Mouse (Mus musculus): Measurements from ENCODE around the gene Has3. TPM values are rescaled to one million over a fixed set of nuclear protein-coding genes. Genes with fewer than 3 reads are reported as not detected.
A peak's percentile ranks its signal among the peaks of the same experiment; 100 is the strongest.
"Not testable (repeated sequence)": the region's sequence is repeated elsewhere in the genome, so short reads cannot be mapped to it uniquely, and the experiment has no call there.

Has3 gene
- polyA plus RNA-seq, 1 experiment from 2014 or later, result 0.22 TPM

GRCm38 (mm10) chr8:106862845-106863244, 7.2 kb upstream of the Has3 start:
- Histone ChIP-seq H3K4me2 (replicated peaks) (no peak overlapping the region), H3K4me1 (peaks cover 4% of the 10 kb centered on the region; the same call in 1 of the 2 replicates), H3K4me3 (no peak overlapping the region), H3K9me3 (replicated peaks) (no peaks in the 10 kb centered on the region), H3K27ac (no peak overlapping the region), H3K27me3 (peaks cover 4% of the 10 kb centered on the region; the same call in 1 of the 2 replicates), H3K36me3 (no peaks in the 10 kb centered on the region), H3K9ac (no peak overlapping the region)
- WGBS, result 90% methylated on average over 10 of the region's 10 CpGs
- ATAC-seq (ENCODE audit: low FRiP score), result no peak

GRCm38 (mm10) chr8:106865354-106865753, 4.7 kb upstream of the Has3 start:
- Histone ChIP-seq H3K4me2 (replicated peaks) (no peak overlapping the region), H3K27me3 (peaks cover 25% of the 10 kb centered on the region), H3K4me3 (no peak overlapping the region), H3K4me1 (peaks cover 7% of the 10 kb centered on the region; the same call in 1 of the 2 replicates), H3K27ac (no peak overlapping the region), H3K36me3 (no peaks in the 10 kb centered on the region), H3K9me3 (replicated peaks) (no peaks in the 10 kb centered on the region), H3K9ac (no peak overlapping the region)
- 80% methylated on average over 9 of the region's 9 CpGs for WGBS
- ATAC-seq (ENCODE audit: low FRiP score), result no peak

- peak; percentile 69 for ATAC-seq (ENCODE audit: low FRiP score)
- 0 out of 2 replicates have a peak, but pooled peaks cover 8% of the 10 kb centered on the region for H3K36me3 ChIP-seq
- H3K4me2 ChIP-seq (replicated peaks), result peak overlapping the region; percentile 95
- H3K9ac ChIP-seq, result peak overlapping the region; percentile 66
- no peaks in the 10 kb centered on the region for H3K9me3 ChIP-seq (replicated peaks)
- peaks cover 26% of the 10 kb centered on the region for H3K4me1 ChIP-seq
- peaks cover 65% of the 10 kb centered on the region for H3K27me3 ChIP-seq
- under 1% methylated on average over 57 of the region's 63 CpGs for WGBS
- 0 out of 2 replicates have a peak overlapping the region, but pooled peaks have one; percentile 30 for H3K27ac ChIP-seq
- H3K4me3 ChIP-seq, result peak overlapping the region; percentile 53
These were observed 690 bp downstream of the Has3 start for GRCm38 (mm10) chr8:106870537-106871327.

- peaks cover 13% of the 10 kb centered on the region for H3K36me3 ChIP-seq
- H3K27me3 ChIP-seq, result peaks cover 65% of the 10 kb centered on the region
- WGBS, result 1% methylated on average over 15 of the region's 15 CpGs
- H3K4me2 ChIP-seq (replicated peaks), result peak overlapping the region; percentile 95
- H3K9ac ChIP-seq, result peak overlapping the region; percentile 66
- peak overlapping the region; percentile 53 for H3K4me3 ChIP-seq
- H3K9me3 ChIP-seq (replicated peaks), result no peaks in the 10 kb centered on the region
- H3K4me1 ChIP-seq, result peaks cover 26% of the 10 kb centered on the region
- H3K27ac ChIP-seq, result 0 out of 2 replicates have a peak overlapping the region, but pooled peaks have one; percentile 30
- ATAC-seq (ENCODE audit: low FRiP score), result peak; percentile 53
These were observed 1.4 kb downstream of the Has3 start for GRCm38 (mm10) chr8:106871328-106871926.

- peak overlapping the region; percentile 95 for H3K4me2 ChIP-seq (replicated peaks)
- H3K27ac ChIP-seq, result no peak overlapping the region
- H3K9ac ChIP-seq, result peak overlapping the region; percentile 66
- peaks cover 65% of the 10 kb centered on the region for H3K27me3 ChIP-seq
- H3K9me3 ChIP-seq (replicated peaks), result no peaks in the 10 kb centered on the region
- peaks cover 26% of the 10 kb centered on the region for H3K4me1 ChIP-seq
- peak overlapping the region; percentile 53 for H3K4me3 ChIP-seq
- WGBS, result under 1% methylated on average over 22 of the region's 22 CpGs
- peaks cover 18% of the 10 kb centered on the region for H3K36me3 ChIP-seq
- peak; percentile 67 for ATAC-seq (ENCODE audit: low FRiP score)
These were observed 1.9 kb downstream of the Has3 start for GRCm38 (mm10) chr8:106871931-106872371.

- Histone ChIP-seq H3K4me2 (replicated peaks) (peak overlapping the region; percentile 95), H3K4me3 (peak overlapping the region; percentile 53), H3K27ac (no peak overlapping the region), H3K9ac (peak overlapping the region; percentile 66), H3K9me3 (replicated peaks) (no peaks in the 10 kb centered on the region), H3K36me3 (peaks cover 22% of the 10 kb centered on the region), H3K27me3 (peaks cover 61% of the 10 kb centered on the region), H3K4me1 (peaks cover 26% of the 10 kb centered on the region)
- ATAC-seq (ENCODE audit: low FRiP score), result no peak
- 5% methylated on average over 8 of the region's 8 CpGs for WGBS
These were observed 2.5 kb downstream of the Has3 start for GRCm38 (mm10) chr8:106872454-106873034.

GRCm38 (mm10) chr8:106880121-106880707, 10.2 kb downstream of the Has3 start:
- Histone ChIP-seq H3K4me3 (no peak overlapping the region), H3K27me3 (no peaks in the 10 kb centered on the region), H3K4me1 (no peaks in the 10 kb centered on the region), H3K9me3 (replicated peaks) (no peaks in the 10 kb centered on the region), H3K4me2 (replicated peaks) (no peak overlapping the region), H3K36me3 (peaks cover 90% of the 10 kb centered on the region), H3K27ac (no peak overlapping the region), H3K9ac (no peak overlapping the region)
- no peak for ATAC-seq (ENCODE audit: low FRiP score)
- WGBS, result 95% methylated on average over 8 of the region's 8 CpGs

GRCm38 (mm10) chr8:106884094-106884493, 14.1 kb downstream of the Has3 start:
- not testable (repeated sequence) for H3K4me2 ChIP-seq (replicated peaks); H3K9ac ChIP-seq; H3K27ac ChIP-seq; H3K4me3 ChIP-seq; H3K27me3 ChIP-seq; H3K9me3 ChIP-seq (replicated peaks); ATAC-seq (ENCODE audit: low FRiP score); H3K4me1 ChIP-seq
- 96% methylated on average over 11 of the region's 11 CpGs for WGBS
- peaks cover 77% of the 10 kb centered on the region for H3K36me3 ChIP-seq

- not testable (repeated sequence) for H3K9me3 ChIP-seq (replicated peaks); H3K4me2 ChIP-seq (replicated peaks); ATAC-seq (ENCODE audit: low FRiP score); H3K4me3 ChIP-seq; H3K27me3 ChIP-seq; H3K4me1 ChIP-seq; H3K9ac ChIP-seq; H3K27ac ChIP-seq
- WGBS, result 95% methylated on average over 4 of the region's 4 CpGs
- H3K36me3 ChIP-seq, result peaks cover 70% of the 10 kb centered on the region
These were observed 14.9 kb downstream of the Has3 start for GRCm38 (mm10) chr8:106884826-106885400.

- ATAC-seq (ENCODE audit: low FRiP score), result no peak; the same call in 1 of the 2 replicates
These were observed 17.5 kb downstream of the Has3 start for GRCm38 (mm10) chr8:106887336-106888189.

GRCm38 (mm10) chr8:106888803-106889202, 18.8 kb downstream of the Has3 start:
- no peak for ATAC-seq (ENCODE audit: low FRiP score)

More at GRCm38 (mm10) chr8:106887336-106888189, 17.5 kb downstream of the Has3 start:
- H3K27me3 ChIP-seq, result no peaks in the 10 kb centered on the region
- no peak overlapping the region for H3K4me3 ChIP-seq
- H3K36me3 ChIP-seq, result peaks cover 44% of the 10 kb centered on the region
- 52% methylated on average over 5 of the region's 5 CpGs for WGBS
- H3K4me1 ChIP-seq, result peaks cover 12% of the 10 kb centered on the region
- H3K27ac ChIP-seq, result no peak overlapping the region
- no peak overlapping the region for H3K9ac ChIP-seq
- no peaks in the 10 kb centered on the region for H3K9me3 ChIP-seq (replicated peaks)
- H3K4me2 ChIP-seq (replicated peaks), result no peak overlapping the region

More at GRCm38 (mm10) chr8:106888803-106889202, 18.8 kb downstream of the Has3 start:
- Histone ChIP-seq H3K4me3 (no peak overlapping the region), H3K36me3 (peaks cover 32% of the 10 kb centered on the region), H3K27me3 (no peaks in the 10 kb centered on the region), H3K9ac (no peak overlapping the region), H3K27ac (no peak overlapping the region), H3K4me1 (peaks cover 12% of the 10 kb centered on the region), H3K4me2 (replicated peaks) (no peak overlapping the region), H3K9me3 (replicated peaks) (no peaks in the 10 kb centered on the region)
- 90% methylated on average over 3 of the region's 3 CpGs for WGBS
